Mouse (Mus musculus): ENCODE measurements around the gene Gm11214.

DNA sequence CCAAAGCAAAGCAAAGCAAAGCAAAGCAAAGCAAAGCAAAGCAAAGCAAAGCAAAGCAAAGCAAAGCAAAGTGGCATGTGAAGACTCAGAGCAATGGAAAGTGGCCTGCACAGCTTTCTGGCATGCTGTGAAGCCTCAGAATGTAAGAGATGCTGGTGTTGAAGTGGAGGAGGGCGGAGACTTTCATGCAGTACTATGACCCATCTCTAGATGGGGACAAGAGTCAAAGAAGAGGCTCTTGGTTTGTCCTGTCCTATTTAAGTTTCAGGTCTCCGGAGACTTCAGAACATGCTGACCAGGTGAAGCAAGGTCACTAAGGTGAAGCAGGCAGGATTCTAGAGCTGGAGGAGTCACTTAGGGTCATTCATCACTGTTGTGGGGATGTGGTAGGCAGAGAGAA, 41.3 kb downstream of the Gm11214 start:
- TF ChIP-seq TAL1 (IDR thresholded peaks at IDR 0.05; ENCODE audit: low read length) = no peak
- no peak for TF ChIP-seq GATA1 (IDR thresholded peaks at IDR 0.05; ENCODE audit: low read length)
